Mouse (Mus musculus): ENCODE results near the gene Npas2. TPM values are rescaled to one million over a fixed set of nuclear protein-coding genes. Genes with fewer than 3 reads are reported as not detected.

Npas2 gene
- polyA plus RNA-seq, 1 experiment from 2014 or later = 1.3 TPM

GRCm38 (mm10) chr1:39281888-39282287 lies 88.4 kb downstream of the Npas2 start:
- DNase-seq (ENCODE audit: low spot score) = no peak

GRCm38 (mm10) chr1:39283323-39283722 lies 89.8 kb downstream of the Npas2 start:
- no peak for DNase-seq (ENCODE audit: low spot score)

- no peak for DNase-seq (ENCODE audit: low spot score)
Observed at GRCm38 (mm10) chr1:39284786-39285185, 91.3 kb downstream of the Npas2 start.

DNA sequence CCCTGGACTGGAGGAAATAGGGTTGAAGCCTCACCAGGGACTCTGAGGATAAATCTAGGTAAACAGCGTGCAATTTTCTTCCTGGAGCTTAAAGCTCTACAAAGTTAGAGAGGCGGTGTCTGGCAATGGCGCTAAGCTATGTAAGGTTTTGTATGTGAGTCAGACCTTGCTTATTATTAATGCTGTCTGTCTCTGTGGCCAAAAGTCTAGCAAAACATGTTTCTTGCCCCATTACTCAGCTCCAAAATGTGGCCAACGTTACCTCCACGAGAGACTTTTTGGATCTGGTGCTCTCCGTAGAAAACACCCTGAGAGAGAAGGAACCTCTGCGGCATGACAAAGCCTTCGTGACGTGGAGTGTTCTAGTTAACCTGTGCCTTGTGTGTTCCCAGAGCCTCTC lies 93.5 kb downstream of the Npas2 start:
- no peak for DNase-seq (ENCODE audit: low spot score)

DNA sequence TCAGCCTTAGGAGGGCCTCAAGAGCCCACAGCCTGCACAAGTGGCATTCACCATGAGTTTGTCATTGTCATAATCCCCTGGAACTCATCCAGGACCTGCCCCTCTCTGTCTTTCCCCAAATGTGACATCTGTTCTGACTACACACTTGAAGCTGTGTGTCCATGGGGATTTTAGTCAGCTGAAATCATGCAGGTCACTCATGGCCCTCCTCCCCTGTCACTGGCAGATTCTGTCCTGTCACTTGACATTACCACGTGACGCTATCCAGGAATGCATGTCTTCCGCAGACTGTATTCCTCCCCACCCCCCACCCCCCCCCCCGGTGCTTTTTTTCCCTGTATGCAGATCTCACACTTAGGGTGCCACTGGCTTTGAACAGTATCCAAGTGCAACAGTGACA lies 94.3 kb downstream of the Npas2 start:
- DNase-seq (ENCODE audit: low spot score) = no peak

DNA sequence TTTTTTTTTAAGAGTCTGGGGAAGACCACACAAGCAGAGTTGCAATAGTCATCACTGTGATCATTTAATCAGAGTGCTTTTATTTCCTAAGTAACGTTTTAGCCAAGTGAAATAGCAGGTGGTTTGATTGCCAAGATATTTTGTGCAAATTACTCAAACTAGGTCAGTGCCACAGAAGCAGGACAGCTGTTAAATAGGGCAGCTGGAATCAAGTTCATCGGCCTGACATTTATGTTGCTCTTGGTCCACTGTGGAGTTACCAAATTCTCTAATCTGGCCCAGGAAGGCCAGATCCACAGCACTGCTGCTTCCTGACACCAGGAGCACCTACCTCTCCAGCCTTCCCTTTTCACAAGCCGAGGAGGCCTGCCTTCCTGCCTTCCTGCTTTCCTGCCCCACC lies 94.9 kb downstream of the Npas2 start:
- no peak for DNase-seq (ENCODE audit: low spot score)

DNA sequence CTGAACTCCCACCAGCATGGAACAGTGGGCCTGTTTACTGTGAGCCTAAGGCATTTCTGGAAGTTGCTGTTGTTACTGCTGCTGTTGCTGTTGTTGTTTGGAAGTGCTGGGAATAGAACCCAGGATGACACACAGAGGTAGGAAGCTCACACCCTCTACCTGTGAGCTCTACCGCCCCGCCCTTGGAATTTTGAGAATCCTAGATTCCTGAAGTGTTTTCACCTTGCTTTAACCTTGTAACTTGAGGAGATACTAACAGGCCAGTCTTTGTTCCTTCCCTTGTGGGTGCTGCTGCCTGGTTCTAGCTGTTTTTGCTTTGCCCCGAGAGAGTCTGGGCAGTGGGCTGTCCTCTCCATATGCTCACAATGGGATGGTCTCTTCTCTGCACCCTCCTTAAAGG lies 98.5 kb downstream of the Npas2 start:
- no peak for DNase-seq (ENCODE audit: low spot score)

- DNase-seq (ENCODE audit: low spot score) = no peak
Observed at GRCm38 (mm10) chr1:39298294-39298693, 104.8 kb downstream of the Npas2 start.

- DNase-seq (ENCODE audit: low spot score) = no peak
Observed at GRCm38 (mm10) chr1:39300243-39300642, 106.7 kb downstream of the Npas2 start.

GRCm38 (mm10) chr1:39300676-39301075 lies 107.1 kb downstream of the Npas2 start:
- no peak for DNase-seq (ENCODE audit: low spot score)

DNA sequence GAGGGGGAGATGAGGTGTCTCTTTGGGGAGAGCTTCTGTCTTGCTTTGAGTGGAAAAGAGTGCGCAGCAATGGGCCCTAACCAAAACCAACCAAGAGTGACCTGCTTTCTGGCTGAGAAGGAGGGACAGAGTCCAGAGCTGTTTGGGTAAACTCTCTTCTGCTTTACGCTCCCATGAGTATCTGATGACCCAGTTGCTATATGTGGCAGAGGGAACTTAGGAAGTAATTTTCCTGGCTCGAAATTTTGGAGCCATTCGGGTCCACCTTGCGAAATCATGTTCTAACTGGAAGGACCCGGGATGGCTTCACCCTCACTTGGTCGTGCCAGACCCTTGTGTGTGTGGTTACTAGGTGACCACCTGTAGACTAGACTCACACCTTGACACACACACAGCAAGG lies 108.7 kb downstream of the Npas2 start:
- no peak for DNase-seq (ENCODE audit: low spot score)

- no peak for DNase-seq (ENCODE audit: low spot score)
Observed at GRCm38 (mm10) chr1:39303054-39303649, 109.6 kb downstream of the Npas2 start.

GRCm38 (mm10) chr1:39307291-39307690 lies 113.8 kb downstream of the Npas2 start:
- DNase-seq (ENCODE audit: low spot score) = no peak

- DNase-seq (ENCODE audit: low spot score) = no peak
Observed at GRCm38 (mm10) chr1:39307971-39308370, 114.4 kb downstream of the Npas2 start.

GRCm38 (mm10) chr1:39309548-39309947 lies 116.0 kb downstream of the Npas2 start:
- DNase-seq (ENCODE audit: low spot score) = no peak

GRCm38 (mm10) chr1:39312345-39312967 lies 118.9 kb downstream of the Npas2 start:
- DNase-seq (ENCODE audit: low spot score) = no peak

- no peak for DNase-seq (ENCODE audit: low spot score)
Observed at GRCm38 (mm10) chr1:39313352-39314245, 120.1 kb downstream of the Npas2 start.

GRCm38 (mm10) chr1:39317935-39318334 lies 124.4 kb downstream of the Npas2 start:
- DNase-seq (ENCODE audit: low spot score) = no peak

DNA sequence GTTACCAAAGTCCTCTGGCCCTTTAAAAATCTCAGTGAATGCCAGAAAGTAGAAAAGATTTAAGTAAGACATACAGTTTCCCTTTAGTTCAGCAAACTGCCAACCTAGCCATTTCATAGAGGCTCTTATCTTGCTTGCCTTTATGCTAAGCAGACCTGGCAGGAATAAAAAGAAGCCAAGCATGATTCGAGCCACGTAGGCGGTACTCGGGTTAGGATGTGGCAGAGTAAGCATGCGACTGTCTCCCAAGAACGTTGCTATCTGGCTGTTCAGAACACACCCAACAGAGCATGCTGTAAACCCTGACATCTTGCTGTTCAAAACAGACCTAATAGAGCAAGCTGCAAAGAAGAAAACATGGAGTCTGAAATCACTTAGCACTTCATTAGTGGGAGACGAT lies 125.3 kb downstream of the Npas2 start:
- no peak for DNase-seq (ENCODE audit: low spot score)

- no peak for DNase-seq (ENCODE audit: low spot score)
Observed at GRCm38 (mm10) chr1:39321954-39322353, 128.4 kb downstream of the Npas2 start.

- no peak for DNase-seq (ENCODE audit: low spot score)
Observed at GRCm38 (mm10) chr1:39325228-39325627, 131.7 kb downstream of the Npas2 start.

DNA sequence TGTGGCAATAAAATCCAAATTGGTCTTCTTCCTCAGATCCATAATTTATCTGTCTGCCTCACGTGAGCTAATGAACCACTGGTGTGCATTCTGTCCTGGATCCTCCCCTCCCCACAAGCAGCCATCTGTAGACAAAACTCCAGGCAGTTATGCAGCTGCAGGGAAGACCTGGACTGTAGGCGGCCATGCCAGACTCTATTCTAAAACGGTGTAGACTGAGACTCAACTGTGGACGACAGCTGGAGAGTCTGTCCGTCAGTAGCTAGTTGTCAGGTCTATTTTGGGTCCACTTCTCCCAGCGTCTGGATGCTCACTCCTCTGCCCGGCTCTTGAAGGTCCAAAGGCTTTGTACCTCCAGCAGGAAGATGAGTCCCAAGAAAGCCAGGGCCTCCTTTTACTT lies 134.0 kb downstream of the Npas2 start:
- no peak for DNase-seq (ENCODE audit: low spot score)
